Mouse (Mus musculus) heart, postnatal 0 days (tissue): ENCODE measurements at regions not wholly inside any gene's neighbourhood (a gene's known extent, or its start where the extent isn't known, plus 50 kb on each side); places are given as distances from the start of the nearest gene placed in this dataset.

ENCODE experiments used
- ATAC-seq: fragments of 200-750 bp; cut with Nextera tagmentation; 2 replicates; pipeline ENCODE4 v1.8.0; 2017; ENCODE audit warnings: low read depth, moderate number of reproducible peaks, moderate library complexity; ENCODE audit not compliant: insufficient read depth
- DNase-seq: peaks from one replicate; pipeline ENCODE4 v3.0.0-alpha.2; 2016; ENCODE audit warnings: low spot score
- H3K27ac ChIP-seq: fragments of 300-500 bp; sonication (generic); 2 replicates; pipeline ENCODE4 v1.5.1; 2014; ENCODE audit warnings: low read depth, mild to moderate bottlenecking
- H3K27me3 ChIP-seq: fragments of 300-500 bp; sonication (generic); 2 replicates; pipeline ENCODE4 v1.6.1; 2014; ENCODE audit warnings: low read length, mixed read lengths; ENCODE audit not compliant: control insufficient read depth, insufficient read depth
- H3K36me3 ChIP-seq: fragments of 300-500 bp; sonication (generic); replicated peaks from 2 replicates; pipeline ENCODE4 v1.6.1; 2014; ENCODE audit warnings: low read length, mixed read lengths; ENCODE audit not compliant: control insufficient read depth, insufficient read depth
- H3K4me1 ChIP-seq: fragments of 300-500 bp; sonication (generic); 2 replicates; pipeline ENCODE4 v1.6.1; 2014; ENCODE audit warnings: antibody characterized with exemption; ENCODE audit not compliant: control insufficient read depth, insufficient read depth
- H3K4me2 ChIP-seq: fragments of 300-500 bp; sonication (generic); 2 replicates; pipeline ENCODE4 v1.6.1; 2014; ENCODE audit warnings: low read depth, mild to moderate bottlenecking, low read length, moderate library complexity
- H3K4me3 ChIP-seq: fragments of 300-500 bp; sonication (generic); 2 replicates; pipeline ENCODE4 v1.5.1; 2014; ENCODE audit warnings: low read depth, low read length
- H3K9ac ChIP-seq: fragments of 300-500 bp; sonication (generic); replicated peaks from 2 replicates; pipeline ENCODE4 v1.6.1; 2014; ENCODE audit warnings: low read depth, low read length, mixed read lengths
- H3K9me3 ChIP-seq: fragments of 300-500 bp; sonication (generic); replicated peaks from 2 replicates; pipeline ENCODE4 v1.6.1; 2016; ENCODE audit warnings: low read length; ENCODE audit not compliant: control insufficient read depth
- CTCF ChIP-seq: IDR thresholded peaks from 2 replicates; pipeline ENCODE4 v1.5.1; 2016; ENCODE audit warnings: antibody characterized with exemption, control low read depth, low read depth
- EP300 ChIP-seq: IDR thresholded peaks from 2 replicates; pipeline ENCODE4 v1.6.1; 2016; ENCODE audit warnings: antibody characterized with exemption, low read depth
- WGBS: fragments of 180-500 bp; shearing (Covaris S2); extraction: QIAGEN DNeasy Blood & Tissue Kit; methylation state at CpG from one replicate; pipeline ENCODE4 v1.1.7; 2014; 5-methylcytosine and 5-hydroxymethylcytosine counted together

DNA sequence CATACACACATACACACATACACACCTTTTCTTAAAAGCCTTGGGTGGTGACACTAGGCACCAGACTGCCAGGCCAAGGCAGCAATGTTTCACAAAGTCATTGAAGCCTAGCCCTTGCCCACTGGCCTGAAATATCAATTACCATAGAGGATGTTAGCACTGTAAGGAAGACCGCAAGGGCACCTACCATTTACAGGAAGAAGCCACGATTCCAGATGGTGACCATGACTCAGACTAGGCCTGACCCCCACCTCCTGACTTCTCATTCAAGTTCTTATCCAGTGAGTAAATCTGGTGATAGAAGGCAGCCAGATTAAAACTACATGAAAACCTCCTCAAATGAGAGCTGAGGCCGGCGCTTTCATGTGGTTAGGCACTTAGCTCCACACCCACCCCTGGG is 165.3 kb upstream of the Spred2 start:
- 83% methylated on average over 4 of the region's 4 CpGs for WGBS
- H3K4me3 ChIP-seq: no peak overlapping the region

DNA sequence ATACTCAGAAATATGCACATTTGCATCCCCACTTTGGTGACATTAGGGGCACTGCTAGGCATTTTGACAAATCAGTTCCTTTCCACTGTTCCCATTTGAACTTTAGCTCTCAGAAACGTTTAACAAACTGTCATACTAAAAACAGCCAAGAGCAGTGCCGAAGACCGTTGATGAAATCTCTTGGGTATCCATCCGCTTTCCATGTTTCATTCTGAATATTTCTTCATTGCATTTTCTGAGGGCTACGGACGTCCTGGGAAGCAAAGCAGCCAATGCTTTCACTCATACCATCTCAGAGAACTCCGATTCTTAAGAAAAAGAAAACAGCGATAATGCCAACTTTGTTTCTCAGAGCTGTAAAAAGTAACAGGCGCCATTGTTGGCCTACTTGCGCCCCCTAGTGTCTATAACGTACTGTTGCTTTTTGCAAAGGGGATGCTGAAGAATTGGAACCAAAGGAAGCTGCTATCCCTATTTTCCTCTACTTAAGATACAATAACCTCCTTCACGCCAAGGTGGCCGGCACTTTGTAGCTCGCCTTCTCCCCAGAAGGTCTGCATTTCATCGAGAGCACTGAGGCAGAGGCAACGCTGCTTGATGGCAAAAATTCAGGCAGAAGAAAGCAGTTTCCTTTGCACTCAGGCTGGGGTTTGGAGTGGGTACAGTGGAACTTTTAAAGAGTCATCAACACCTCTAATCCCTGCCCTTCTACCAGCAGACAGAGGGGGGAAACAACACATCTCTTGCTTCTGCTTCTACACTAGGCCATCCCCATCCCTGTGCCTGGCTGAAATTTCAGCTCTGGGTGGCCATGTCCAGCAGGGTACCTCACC is 163.1 kb upstream of the Spred2 start:
- Histone ChIP-seq H3K9me3 (no peaks in the 10 kb centered on the region), H3K36me3 (no peaks in the 10 kb centered on the region), H3K27me3 (no peaks in the 10 kb centered on the region), H3K4me1 (no peaks in the 10 kb centered on the region), H3K4me3 (peak overlapping the region; percentile 30), H3K27ac (no peak overlapping the region), H3K4me2 (peak overlapping the region; percentile 46), H3K9ac (no peak overlapping the region)
- ATAC-seq: no peak
- peak; percentile 60 for DNase-seq
- TF ChIP-seq CTCF (peak; percentile 78), EP300 (no peak)
- 17% methylated on average over 16 of the region's 16 CpGs for WGBS

More for the DNA sequence above, 165.3 kb upstream of the Spred2 start:
- no peak for ATAC-seq
- H3K4me2 ChIP-seq: no peak overlapping the region
- H3K27ac ChIP-seq: no peak overlapping the region
- H3K4me1 ChIP-seq: no peaks in the 10 kb centered on the region
- no peaks in the 10 kb centered on the region for H3K27me3 ChIP-seq
- no peak for DNase-seq
- TF ChIP-seq CTCF (no peak), EP300 (no peak)
- H3K36me3 ChIP-seq: no peaks in the 10 kb centered on the region
- no peak overlapping the region for H3K9ac ChIP-seq
- H3K9me3 ChIP-seq: no peaks in the 10 kb centered on the region

- H3K4me3 ChIP-seq: no peak overlapping the region
- H3K4me2 ChIP-seq: no peak overlapping the region
- H3K9ac ChIP-seq: no peak overlapping the region
- ATAC-seq: no peak
- no peak for DNase-seq
- H3K36me3 ChIP-seq: no peaks in the 10 kb centered on the region
- no peaks in the 10 kb centered on the region for H3K9me3 ChIP-seq
- no peak overlapping the region for H3K27ac ChIP-seq
- TF ChIP-seq CTCF (no peak), EP300 (no peak)
- WGBS: 30% methylated on average over 4 of the region's 4 CpGs
- no peaks in the 10 kb centered on the region for H3K4me1 ChIP-seq
- H3K27me3 ChIP-seq: no peaks in the 10 kb centered on the region
These were observed 162.5 kb upstream of the Spred2 start for GRCm38 (mm10) chr11:19761694-19761976.

- Histone ChIP-seq H3K9ac (no peak overlapping the region), H3K4me3 (no peak overlapping the region), H3K4me1 (no peaks in the 10 kb centered on the region), H3K27me3 (no peaks in the 10 kb centered on the region), H3K27ac (no peak overlapping the region), H3K9me3 (no peaks in the 10 kb centered on the region), H3K36me3 (no peaks in the 10 kb centered on the region), H3K4me2 (no peak overlapping the region)
- DNase-seq: no peak
- WGBS: 80% methylated on average over 5 of the region's 5 CpGs
- TF ChIP-seq CTCF: no peak
- TF ChIP-seq EP300: no peak
- ATAC-seq: no peak
These were observed 156.9 kb upstream of the Spred2 start for GRCm38 (mm10) chr11:19767316-19767715.

DNA sequence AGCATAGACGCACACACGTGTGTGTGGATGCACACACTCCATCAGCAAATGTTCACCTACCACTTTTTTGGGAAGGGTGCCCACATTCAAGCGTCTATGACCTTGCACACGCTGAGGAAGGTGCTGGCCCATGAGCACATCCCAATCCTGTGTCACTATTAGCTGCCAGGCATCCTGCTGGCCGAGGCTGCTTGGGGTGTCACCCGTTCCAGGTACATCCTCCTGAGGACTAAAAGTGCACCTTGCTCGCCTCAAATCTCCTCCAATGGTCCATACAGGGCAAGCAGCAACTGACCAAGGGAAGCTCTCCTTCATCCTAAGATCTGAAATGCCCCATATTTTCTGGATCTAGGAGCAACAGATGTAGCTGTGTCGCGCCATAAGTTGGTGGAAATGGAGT is 156.3 kb upstream of the Spred2 start:
- no peaks in the 10 kb centered on the region for H3K27me3 ChIP-seq
- TF ChIP-seq EP300: no peak
- no peak for TF ChIP-seq CTCF
- H3K9me3 ChIP-seq: no peaks in the 10 kb centered on the region
- ATAC-seq (no peak), DNase-seq (no peak)
- WGBS: 84% methylated on average over 9 of the region's 9 CpGs
- no peaks in the 10 kb centered on the region for H3K4me1 ChIP-seq
- H3K36me3 ChIP-seq: no peaks in the 10 kb centered on the region
- H3K4me3 ChIP-seq: no peak overlapping the region
- H3K9ac ChIP-seq: no peak overlapping the region
- H3K27ac ChIP-seq: no peak overlapping the region
- no peak overlapping the region for H3K4me2 ChIP-seq

DNA sequence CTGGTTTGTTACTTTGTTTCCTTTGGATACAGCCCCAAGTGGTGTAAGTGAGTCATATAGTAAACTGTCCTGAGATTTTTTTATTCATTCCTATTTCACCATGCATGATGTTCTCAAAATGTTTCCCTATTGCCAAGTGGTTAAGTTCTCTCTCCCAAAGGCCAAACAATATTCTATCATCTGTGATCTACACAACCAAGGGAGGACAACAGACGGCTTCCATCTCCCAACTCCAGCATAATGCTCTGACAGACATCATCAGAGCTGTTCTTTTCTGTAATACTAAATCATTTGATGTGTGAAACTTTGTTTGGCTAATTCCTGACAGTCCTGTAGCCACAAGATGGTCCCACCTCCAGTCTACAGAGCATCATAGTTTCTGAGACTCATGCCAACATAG is 155.2 kb upstream of the Spred2 start:
- H3K4me2 ChIP-seq: no peak overlapping the region
- no peak for ATAC-seq

More for the DNA sequence above, 155.2 kb upstream of the Spred2 start:
- WGBS: 90% methylated on average over 1 of the region's 1 CpGs
- no peaks in the 10 kb centered on the region for H3K4me1 ChIP-seq
- H3K9ac ChIP-seq: no peak overlapping the region
- no peaks in the 10 kb centered on the region for H3K9me3 ChIP-seq
- H3K36me3 ChIP-seq: no peaks in the 10 kb centered on the region
- H3K4me3 ChIP-seq: no peak overlapping the region
- no peak for TF ChIP-seq CTCF
- no peak for TF ChIP-seq EP300
- H3K27ac ChIP-seq: no peak overlapping the region
- DNase-seq: no peak
- no peaks in the 10 kb centered on the region for H3K27me3 ChIP-seq
